ENCODE assay signal across 8 mouse cellular contexts in genomic region chr17:36031583-36032331, GRCm38 (mm10). TPM values are rescaled to one million over a fixed set of nuclear protein-coding genes. Genes with fewer than 3 reads are reported as not detected.
A peak's percentile ranks its signal among the peaks of the same experiment; 100 is the strongest.
DNase-seq lines count a peak whose midpoint lies in the region; ATAC-seq and TF ChIP-seq lines count a peak whose summit lies in the region.
"Not testable (repeated sequence)": the region's sequence is repeated elsewhere in the genome, so short reads cannot be mapped to it uniquely, and the experiment has no call there.

No protein-coding gene starts in this region.

- H3K27me3 ChIP-seq in forebrain, postnatal 0 days (ENCODE audit: insufficient read depth, low read length); lung, embryonic 15.5 days; neural tube, embryonic 12.5 days (replicated peaks); testis, adult 2 months (ENCODE audit: control insufficient read depth, insufficient read depth, low read length): not testable (repeated sequence)
- peaks cover 20% of the 10 kb centered on the region; the same call in 1 of the 2 replicates for H3K27me3 ChIP-seq in hindbrain, embryonic 13.5 days

- under 1% methylated on average over 40 of the region's 40 CpGs for WGBS in forebrain, postnatal 0 days
- under 1% methylated on average over 40 of the region's 40 CpGs for WGBS in hindbrain, embryonic 13.5 days
- WGBS in lung, embryonic 15.5 days, result 2% methylated on average over 40 of the region's 40 CpGs
- 1% methylated on average over 40 of the region's 40 CpGs for WGBS in neural tube, embryonic 12.5 days

- not testable (repeated sequence) for H3K27ac ChIP-seq in ES-E14 (ENCODE audit: insufficient read depth, low read depth, low read length, poor library complexity, severe bottlenecking); forebrain, postnatal 0 days (ENCODE audit: low read depth, low read length); hindbrain, embryonic 13.5 days; lung, embryonic 15.5 days; neural tube, embryonic 12.5 days; testis, adult 2 months (ENCODE audit: control insufficient read depth, insufficient read depth, low read depth, low read length)

- H3K9me3 ChIP-seq in ES-E14 (ENCODE audit: control insufficient read depth, insufficient read depth, low read depth, low read length); forebrain, postnatal 0 days (ENCODE audit: low read length); hindbrain, embryonic 13.5 days; lung, embryonic 15.5 days; neural tube, embryonic 12.5 days: not testable (repeated sequence)

- peak; percentile 64 for TF ChIP-seq CTCF in forebrain, postnatal 0 days (IDR thresholded peaks at IDR 0.05; ENCODE audit: low read depth)
- 0 out of 2 replicates have a peak, but pooled peaks have one; percentile 11 for TF ChIP-seq CTCF in testis, adult 2 months (IDR thresholded peaks at IDR 0.05; ENCODE audit: control insufficient read depth, insufficient read depth, insufficient replicate concordance, low read depth, low read length)

- not testable (repeated sequence) for H3K36me3 ChIP-seq in ES-E14 (ENCODE audit: control insufficient read depth, insufficient read depth, low read length, poor library complexity, severe bottlenecking); forebrain, postnatal 0 days (ENCODE audit: insufficient read depth); hindbrain, embryonic 13.5 days; lung, embryonic 15.5 days; neural tube, embryonic 12.5 days; testis, adult 2 months (ENCODE audit: control insufficient read depth, insufficient read depth, low read length)

- ATAC-seq in forebrain, postnatal 0 days, result peak; percentile 86
- peak; percentile 61 for ATAC-seq in hindbrain, embryonic 13.5 days (ENCODE audit: low FRiP score)
- peak; percentile 47 for ATAC-seq in lung, embryonic 15.5 days (ENCODE audit: borderline replicate concordance, extremely low read depth, low FRiP score, low TSS enrichment)
- ATAC-seq in neural tube, embryonic 12.5 days (ENCODE audit: low FRiP score, low read depth), result peak; percentile 61

- in situ Hi-C loops in ES-E14 (cut with MboI; ENCODE audit: low sequenced_read_pairs in 2 of 2, unreplicated experiment in 2 of 2), result not testable (repeated sequence)

- not testable (repeated sequence) for DNase-seq in ES-E14 (ENCODE audit: low read depth, low spot score)
- DNase-seq in cerebellum, postnatal 10 days, result peak; percentile 46 to 55
- peak; percentile 61 for DNase-seq in forebrain, postnatal 0 days
- peak; percentile 37 for DNase-seq in layer of hippocampus, adult 9-11 months

- not testable (repeated sequence) for H3K4me1 ChIP-seq in ES-E14 (ENCODE audit: control insufficient read depth in 2 of 2, insufficient read depth in 2 of 2, low read length in 2 of 2, poor library complexity in 1 of 2); forebrain, postnatal 0 days (ENCODE audit: insufficient read depth); lung, embryonic 15.5 days; neural tube, embryonic 12.5 days; testis, adult 2 months (ENCODE audit: control insufficient read depth, insufficient read depth, low read length)
- H3K4me1 ChIP-seq in hindbrain, embryonic 13.5 days (replicated peaks), result peaks cover 10% of the 10 kb centered on the region

- H3K4me2 ChIP-seq in forebrain, postnatal 0 days (ENCODE audit: low read depth), result peak overlapping the region; percentile 91
- peak overlapping the region; percentile 78 for H3K4me2 ChIP-seq in hindbrain, embryonic 13.5 days
- H3K4me2 ChIP-seq in lung, embryonic 15.5 days, result peak overlapping the region; percentile 94
- H3K4me2 ChIP-seq in neural tube, embryonic 12.5 days (replicated peaks), result peak overlapping the region; percentile 82

- TF ChIP-seq POLR2A in testis, adult 2 months (IDR thresholded peaks at IDR 0.05; ENCODE audit: control insufficient read depth, low read depth, low read length), result not testable (repeated sequence)

- H3K4me3 ChIP-seq in ES-E14 (ENCODE audit: insufficient read depth in 1 of 2, low read depth in 1 of 2, low read length in 2 of 2, poor library complexity in 1 of 2, severe bottlenecking in 1 of 2), result peak overlapping the region; percentile 62
- H3K4me3 ChIP-seq in forebrain, postnatal 0 days (ENCODE audit: low read depth, low read length), result peak overlapping the region; percentile 37
- peak overlapping the region; percentile 47 for H3K4me3 ChIP-seq in hindbrain, embryonic 13.5 days
- H3K4me3 ChIP-seq in lung, embryonic 15.5 days, result peak overlapping the region; percentile 54
- peak overlapping the region; percentile 43 for H3K4me3 ChIP-seq in neural tube, embryonic 12.5 days
- H3K4me3 ChIP-seq in testis, adult 2 months (ENCODE audit: control insufficient read depth, low read depth, low read length), result peak overlapping the region; percentile 58

- peak overlapping the region; percentile 34; the same call in 1 of the 2 replicates for H3K9ac ChIP-seq in ES-E14 (ENCODE audit: insufficient read depth, low read depth, low read length, poor library complexity, severe bottlenecking)
- H3K9ac ChIP-seq in forebrain, postnatal 0 days, result peak overlapping the region; percentile 44
- H3K9ac ChIP-seq in hindbrain, embryonic 13.5 days, result peak overlapping the region; percentile 68
- H3K9ac ChIP-seq in lung, embryonic 15.5 days, result peak overlapping the region; percentile 34
- peak overlapping the region; percentile 42; the same call in 1 of the 2 replicates for H3K9ac ChIP-seq in neural tube, embryonic 12.5 days

RNA-seq across cellular contexts. Expression of gene H2-T23, which starts 0.9 kb away (rescaled TPM):
- 0.67 and 0.95 TPM in 2 replicates for total RNA-seq in ES-E14 (2012; rRNA removed)
- total RNA-seq in forebrain, postnatal 0 days (2014; rRNA removed), result 9.0 and 10.2 TPM in 2 replicates
- 6.4 and 6.9 TPM in 2 replicates for polyA plus RNA-seq in forebrain, postnatal 0 days (2015; fragmentation: Nextera tagmentation; extraction: Ambion mirVana)
- 3.2 and 3.3 TPM in 2 replicates for polyA plus RNA-seq in hindbrain, embryonic 13.5 days (2015; fragmentation: Nextera tagmentation; extraction: Ambion mirVana)
- polyA plus RNA-seq in lung, embryonic 15.5 days (2015; fragmentation: Nextera tagmentation; extraction: Ambion mirVana), result 6.1 and 8.4 TPM in 2 replicates
- polyA plus RNA-seq in neural tube, embryonic 12.5 days (2016; fragmentation: Nextera tagmentation; extraction: Ambion mirVana), result 3.6 and 4.0 TPM in 2 replicates
- 2.8 and 4.7 TPM in 2 replicates for polyA plus RNA-seq in testis, adult 2 months (2012; rRNA removed)

RNA-seq across cellular contexts. Expression of gene H2-T22, which starts 10.8 kb away (rescaled TPM):
- total RNA-seq in ES-E14 (2012; rRNA removed), result 2.7 and 5.8 TPM in 2 replicates
- 10.3 and 13.1 TPM in 2 replicates for total RNA-seq in forebrain, postnatal 0 days (2014; rRNA removed)
- 6.2 and 6.5 TPM in 2 replicates for polyA plus RNA-seq in forebrain, postnatal 0 days (2015; fragmentation: Nextera tagmentation; extraction: Ambion mirVana)
- 6.7 and 7.0 TPM in 2 replicates for polyA plus RNA-seq in hindbrain, embryonic 13.5 days (2015; fragmentation: Nextera tagmentation; extraction: Ambion mirVana)
- polyA plus RNA-seq in lung, embryonic 15.5 days (2015; fragmentation: Nextera tagmentation; extraction: Ambion mirVana), result 16.1 and 18.4 TPM in 2 replicates
- 7.4 and 7.7 TPM in 2 replicates for polyA plus RNA-seq in neural tube, embryonic 12.5 days (2016; fragmentation: Nextera tagmentation; extraction: Ambion mirVana)
- 1.6 and 2.1 TPM in 2 replicates for polyA plus RNA-seq in testis, adult 2 months (2012; rRNA removed)

RNA-seq across cellular contexts. Expression of gene Gm6034, which starts 11.0 kb away (rescaled TPM):
- total RNA-seq in ES-E14 (2012; rRNA removed), result 0.18 and 0.21 TPM in 2 replicates
- 0.31 TPM in 1 of 2 replicates, not detected in the other for total RNA-seq in forebrain, postnatal 0 days (2014; rRNA removed)
- polyA plus RNA-seq in forebrain, postnatal 0 days (2015; fragmentation: Nextera tagmentation; extraction: Ambion mirVana), result not detected in 2 replicates
- not detected in 2 replicates for polyA plus RNA-seq in hindbrain, embryonic 13.5 days (2015; fragmentation: Nextera tagmentation; extraction: Ambion mirVana)
- not detected in 2 replicates for polyA plus RNA-seq in lung, embryonic 15.5 days (2015; fragmentation: Nextera tagmentation; extraction: Ambion mirVana)
- polyA plus RNA-seq in neural tube, embryonic 12.5 days (2016; fragmentation: Nextera tagmentation; extraction: Ambion mirVana), result not detected in 2 replicates
- not detected in 2 replicates for polyA plus RNA-seq in testis, adult 2 months (2012; rRNA removed)

RNA-seq across cellular contexts. Expression of gene H2-T24, which starts 11.4 kb away (rescaled TPM):
- total RNA-seq in ES-E14 (2012; rRNA removed), result not detected in 2 replicates
- 0.33 and 1.0 TPM in 2 replicates for total RNA-seq in forebrain, postnatal 0 days (2014; rRNA removed)
- 1.6 and 4.7 TPM in 2 replicates for polyA plus RNA-seq in forebrain, postnatal 0 days (2015; fragmentation: Nextera tagmentation; extraction: Ambion mirVana)
- 8.8 and 9.5 TPM in 2 replicates for polyA plus RNA-seq in hindbrain, embryonic 13.5 days (2015; fragmentation: Nextera tagmentation; extraction: Ambion mirVana)
- polyA plus RNA-seq in lung, embryonic 15.5 days (2015; fragmentation: Nextera tagmentation; extraction: Ambion mirVana), result 2.2 and 3.2 TPM in 2 replicates
- polyA plus RNA-seq in neural tube, embryonic 12.5 days (2016; fragmentation: Nextera tagmentation; extraction: Ambion mirVana), result 4.5 and 5.2 TPM in 2 replicates
- polyA plus RNA-seq in testis, adult 2 months (2012; rRNA removed), result 0.07 and 0.17 TPM in 2 replicates

RNA-seq across cellular contexts. Expression of gene Gm11127, which starts 26.4 kb away (rescaled TPM):
- total RNA-seq in ES-E14 (2012; rRNA removed), result 0.37 and 0.54 TPM in 2 replicates
- total RNA-seq in forebrain, postnatal 0 days (2014; rRNA removed), result 0.15 TPM in 1 of 2 replicates, not detected in the other
- not detected in 2 replicates for polyA plus RNA-seq in forebrain, postnatal 0 days (2015; fragmentation: Nextera tagmentation; extraction: Ambion mirVana)
- polyA plus RNA-seq in hindbrain, embryonic 13.5 days (2015; fragmentation: Nextera tagmentation; extraction: Ambion mirVana), result not detected in 2 replicates
- not detected in 2 replicates for polyA plus RNA-seq in lung, embryonic 15.5 days (2015; fragmentation: Nextera tagmentation; extraction: Ambion mirVana)
- not detected in 2 replicates for polyA plus RNA-seq in neural tube, embryonic 12.5 days (2016; fragmentation: Nextera tagmentation; extraction: Ambion mirVana)
- 0.22 and 0.29 TPM in 2 replicates for polyA plus RNA-seq in testis, adult 2 months (2012; rRNA removed)
